9 mouse cellular contexts compared by ENCODE assay signal in the genomic region with DNA sequence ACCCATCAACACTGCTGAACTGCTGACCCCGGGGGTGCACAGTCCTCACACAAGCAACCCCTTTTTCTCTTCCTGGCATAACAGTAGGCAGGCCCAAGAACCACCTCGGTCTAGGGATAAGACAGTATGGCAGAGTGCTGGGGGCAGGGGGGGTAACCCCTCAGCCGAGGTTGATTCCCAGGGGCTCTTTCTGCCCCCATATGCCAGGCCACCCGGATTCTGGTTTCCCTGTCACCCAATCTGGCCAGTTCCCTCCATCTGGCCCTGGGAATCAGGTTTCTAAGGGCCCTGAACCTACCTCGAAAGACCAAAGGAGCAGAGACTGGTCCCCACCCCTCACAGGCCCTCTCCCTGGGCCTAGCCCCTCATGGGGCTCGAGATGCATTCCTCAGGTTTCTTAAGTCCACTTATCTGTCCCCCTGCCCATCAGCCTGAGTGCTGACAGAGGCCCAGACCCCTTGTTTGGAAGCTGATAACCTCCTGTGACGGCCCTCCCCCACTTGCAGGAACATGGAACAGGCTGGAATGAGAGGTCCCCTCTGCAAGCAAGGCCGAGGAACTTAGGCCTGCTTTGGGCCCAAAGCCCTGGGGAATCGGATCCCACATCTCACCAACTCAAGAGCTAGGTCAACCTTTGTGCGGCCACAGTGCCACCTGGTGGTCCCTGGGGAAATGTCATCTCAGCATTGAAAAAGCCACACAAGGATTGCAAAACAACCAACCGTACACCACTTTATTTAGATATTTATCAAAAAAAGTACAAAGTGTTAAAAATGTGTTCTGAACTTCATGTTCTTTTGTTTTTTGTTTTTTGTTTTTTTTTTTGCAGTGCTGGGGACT. TPM values are rescaled to one million over a fixed set of nuclear protein-coding genes. Genes with fewer than 3 reads are reported as not detected.
DNase-seq lines count a peak whose midpoint lies in the region; ATAC-seq and TF ChIP-seq lines count a peak whose summit lies in the region.
"Had no signal": no experiment of that assay in that cellular context is flagged by ENCODE, and none has a peak within 500 bp of the region (broad histone marks: within the 10 kb centered on the region; RNA-seq: fewer than 3 reads in every experiment).

No protein-coding gene starts in this region.

- H3K4me2 ChIP-seq in liver, embryonic 12.5 days, result no peak overlapping the region

- H3K9me3 ChIP-seq in liver, embryonic 12.5 days (replicated peaks), result no peaks in the 10 kb centered on the region
- H3K9me3 ChIP-seq: limb, embryonic 15.5 days had no signal

- peaks cover 24% of the 10 kb centered on the region for H3K36me3 ChIP-seq in C2C12 (ENCODE audit: control insufficient read depth, insufficient read depth)
- H3K36me3 ChIP-seq in liver, embryonic 12.5 days, result peaks cover 29% of the 10 kb centered on the region

- ATAC-seq in liver, embryonic 12.5 days, result 0 out of 2 replicates have a peak, but pooled peaks have one; percentile 21

- 24% methylated on average over 11 of the region's 11 CpGs for WGBS in liver, embryonic 12.5 days (ENCODE audit: insufficient replicate concordance)

- H3K27me3 ChIP-seq in C2C12 (ENCODE audit: control insufficient read depth, insufficient read depth, insufficient read length), result peaks cover 11% of the 10 kb centered on the region
- peaks cover 49% of the 10 kb centered on the region for H3K27me3 ChIP-seq in liver, embryonic 12.5 days (replicated peaks)

- H3K4me1 ChIP-seq in liver, embryonic 12.5 days, result peaks cover 61% of the 10 kb centered on the region

- H3K4me3 ChIP-seq in C2C12 (ENCODE audit: insufficient read depth, poor library complexity, severe bottlenecking), result no peak overlapping the region
- H3K4me3 ChIP-seq in liver, embryonic 12.5 days, result no peak overlapping the region

- H3ac ChIP-seq in C2C12 (ENCODE audit: control insufficient read depth, insufficient read length, low read depth), result peak overlapping the region; percentile 24

- H3K9ac ChIP-seq in liver, embryonic 12.5 days, result no peak overlapping the region

- H3K27ac ChIP-seq in liver, embryonic 12.5 days, result 0 out of 2 replicates have a peak overlapping the region, but pooled peaks have one; percentile 2
- H3K27ac ChIP-seq: limb, embryonic 15.5 days had no signal

- DNase-seq in adipocyte (ENCODE audit: low spot score), result peak; percentile 95
- peak; percentile 93 for DNase-seq in embryo, embryonic 10 days (ENCODE audit: low spot score)
- peak; percentile 78 to 92 for DNase-seq in heart, adult 18-20 months
- DNase-seq in kidney, postnatal 14 days, result peak; percentile 90
- DNase-seq in retina, embryonic 14.5 days (ENCODE audit: low spot score), result peak; percentile 94
- peak; percentile 83 to 88 for DNase-seq in thymus, postnatal 36 days

- peak; percentile 70 for TF ChIP-seq CTCF in C2C12 (IDR thresholded peaks at IDR 0.05; ENCODE audit: control insufficient read depth, insufficient read depth, insufficient read length)

- H3K79me3 ChIP-seq in C2C12 (ENCODE audit: low read depth), result peaks cover 7% of the 10 kb centered on the region

- peaks cover 25% of the 10 kb centered on the region for H3K79me2 ChIP-seq in C2C12 (ENCODE audit: control insufficient read depth, insufficient read depth)

TF ChIP-seq in C2C12, 6 proteins besides CTCF, POLR2A, EP300 and RAD21:
- TF ChIP-seq CEBPB (IDR thresholded peaks at IDR 0.05; ENCODE audit: low read depth) (peak; percentile 76), MYOG (IDR thresholded peaks at IDR 0.05; ENCODE audit: control insufficient read depth, extremely low read depth, insufficient read length) (no peak)

RNA-seq across cellular contexts. Expression of a gene that starts 2.1 kb away (rescaled TPM):
- polyA plus RNA-seq in C2C12 (2012; fragmentation: generic; extraction: Trizol), result 175 TPM
- 10 to 100 TPM; 17.5 to 18.3 TPM for total RNA-seq in heart, adult 18-20 months (2021)
- 13.7 and 14.8 TPM in 2 replicates for polyA plus RNA-seq in liver, embryonic 12.5 days (2016; fragmentation: Nextera tagmentation; extraction: Ambion mirVana)

RNA-seq across cellular contexts. Expression of a gene that starts 4.5 kb away (rescaled TPM):
- polyA plus RNA-seq in C2C12 (2012; fragmentation: generic; extraction: Trizol), result not detected
- total RNA-seq in heart, adult 18-20 months (2021), result not detected
- polyA plus RNA-seq in liver, embryonic 12.5 days (2016; fragmentation: Nextera tagmentation; extraction: Ambion mirVana), result not detected in 2 replicates

RNA-seq across cellular contexts. Expression of a gene that starts 36.4 kb away (rescaled TPM):
- 12.1 TPM for polyA plus RNA-seq in C2C12 (2012; fragmentation: generic; extraction: Trizol)
- total RNA-seq in heart, adult 18-20 months (2021), result 10 to 100 TPM; 72.5 to 76.3 TPM
- 34.8 and 37.9 TPM in 2 replicates for polyA plus RNA-seq in liver, embryonic 12.5 days (2016; fragmentation: Nextera tagmentation; extraction: Ambion mirVana)

Comparison
In these comparisons a context has a peak if more than half of its experiments do, and no peak if none do; other contexts are left out.
1. RNA of a gene that starts 2.1 kb away (polyA plus RNA-seq): 175 TPM in C2C12 (single experiment); 13.7 to 14.8 TPM in liver, embryonic 12.5 days; every median in the first group is over 10 times any median in the second.
2. Peak in every context shown above with its lines, with median percentiles within 50 percentile points of each other: DNase-seq.